Mouse (Mus musculus) Muller cell, postnatal 12 days (primary cell): Measurements from ENCODE around the gene Grik2.

Experiments
- DNase-seq: peaks from one replicate; pipeline ENCODE4 v3.0.0-alpha.2; 2015; ENCODE audit errors: inconsistent ontology term

The Grik2 gene

GRCm38 (mm10) chr10:49788381-49788906 is at the start of gene Grik2:
Grik2 (minus strand) TSS chr10:49788766.
- DNase-seq = peak; percentile 70

- DNase-seq = no peak
Observed at GRCm38 (mm10) chr10:49834392-49834791, 45.8 kb upstream of the Grik2 start.

GRCm38 (mm10) chr10:49807276-49807675 is 18.7 kb upstream of the Grik2 start:
- no peak for DNase-seq

- DNase-seq = no peak
Observed at GRCm38 (mm10) chr10:49801001-49801400, 12.4 kb upstream of the Grik2 start.

- DNase-seq = no peak
Observed at GRCm38 (mm10) chr10:49794129-49794528, 5.6 kb upstream of the Grik2 start.

- DNase-seq = no peak
Observed at GRCm38 (mm10) chr10:49790326-49790725, 1.8 kb upstream of the Grik2 start.

GRCm38 (mm10) chr10:49789711-49790110 is 1.1 kb upstream of the Grik2 start:
- no peak for DNase-seq

- DNase-seq = no peak
Observed at GRCm38 (mm10) chr10:49788914-49789313, 348 bp upstream of the Grik2 start.

GRCm38 (mm10) chr10:49786630-49787029 is 1.9 kb downstream of the Grik2 start:
- no peak for DNase-seq

- no peak for DNase-seq
Observed at GRCm38 (mm10) chr10:49785477-49785876, 3.1 kb downstream of the Grik2 start.

GRCm38 (mm10) chr10:49784831-49785230 is 3.7 kb downstream of the Grik2 start:
- DNase-seq = no peak

GRCm38 (mm10) chr10:49782741-49783691 is 5.5 kb downstream of the Grik2 start:
- peak; percentile 27 for DNase-seq

GRCm38 (mm10) chr10:49782061-49782460 is 6.5 kb downstream of the Grik2 start:
- no peak for DNase-seq

- DNase-seq = no peak
Observed at GRCm38 (mm10) chr10:49780430-49780829, 8.1 kb downstream of the Grik2 start.

- no peak for DNase-seq
Observed at GRCm38 (mm10) chr10:49768897-49769296, 19.7 kb downstream of the Grik2 start.

- DNase-seq = no peak
Observed at GRCm38 (mm10) chr10:49767556-49767955, 21.0 kb downstream of the Grik2 start.

- no peak for DNase-seq
Observed at GRCm38 (mm10) chr10:49762607-49763006, 26.0 kb downstream of the Grik2 start.

GRCm38 (mm10) chr10:49751769-49752168 is 36.8 kb downstream of the Grik2 start:
- DNase-seq = no peak

GRCm38 (mm10) chr10:49731841-49732240 is 56.7 kb downstream of the Grik2 start:
- no peak for DNase-seq

- DNase-seq = no peak
Observed at GRCm38 (mm10) chr10:49723706-49724105, 64.9 kb downstream of the Grik2 start.

GRCm38 (mm10) chr10:49716856-49717255 is 71.7 kb downstream of the Grik2 start:
- no peak for DNase-seq

- no peak for DNase-seq
Observed at GRCm38 (mm10) chr10:49709748-49710147, 78.8 kb downstream of the Grik2 start.

GRCm38 (mm10) chr10:49704446-49704845 is 84.1 kb downstream of the Grik2 start:
- DNase-seq = peak; percentile 35
